Mouse (Mus musculus) stomach, embryonic 15.5 days (tissue): Measurements from ENCODE around the gene Ndufs6. TPM values are rescaled to one million over a fixed set of nuclear protein-coding genes. Genes with fewer than 3 reads are reported as not detected.

ENCODE experiments used
- ATAC-seq: fragments of 200-750 bp; cut with Nextera tagmentation; 2 replicates; pipeline ENCODE4 v1.8.0; 2017; ENCODE audit warnings: low read depth, moderate number of reproducible peaks, moderate TSS enrichment; ENCODE audit not compliant: insufficient read depth, low FRiP score
- H3K27ac ChIP-seq: fragments of 300-500 bp; sonication (generic); 2 replicates; pipeline ENCODE4 v1.5.1; 2015; ENCODE audit warnings: mild to moderate bottlenecking, inconsistent platforms
- H3K27me3 ChIP-seq: fragments of 300-500 bp; sonication (generic); replicated peaks from 2 replicates; pipeline ENCODE4 v1.6.1; 2015; ENCODE audit warnings: inconsistent platforms
- H3K36me3 ChIP-seq: fragments of 300-500 bp; sonication (generic); 2 replicates; pipeline ENCODE4 v1.6.1; 2015; ENCODE audit warnings: inconsistent platforms
- H3K4me1 ChIP-seq: fragments of 300-500 bp; sonication (generic); 2 replicates; pipeline ENCODE4 v1.6.1; 2015; ENCODE audit warnings: inconsistent platforms
- H3K4me2 ChIP-seq: fragments of 300-500 bp; sonication (generic); 2 replicates; pipeline ENCODE4 v1.6.1; 2015; ENCODE audit warnings: mild to moderate bottlenecking, inconsistent platforms
- H3K4me3 ChIP-seq: fragments of 300-500 bp; sonication (generic); replicated peaks from 2 replicates; pipeline ENCODE4 v1.5.1; 2015; ENCODE audit warnings: inconsistent platforms
- H3K9ac ChIP-seq: fragments of 300-500 bp; sonication (generic); 2 replicates; pipeline ENCODE4 v1.6.1; 2015; ENCODE audit warnings: inconsistent platforms
- H3K9me3 ChIP-seq: fragments of 300-500 bp; sonication (generic); 2 replicates; pipeline ENCODE4 v1.6.1; 2016; ENCODE audit warnings: inconsistent platforms
- WGBS: fragments of 180-500 bp; shearing (Covaris S2); methylation state at CpG from one replicate; pipeline ENCODE4 v1.1.7; 2015; 5-methylcytosine and 5-hydroxymethylcytosine counted together
- polyA plus RNA-seq: library from polyadenylated mRNA; unstranded; fragments of >200 nt; fragmentation: Nextera tagmentation; extraction: Ambion mirVana; gene quantifications from 2 replicates; pipeline ENCODE4 v1.2.1, GENCODE M21; 2015

The Ndufs6 gene
- polyA plus RNA-seq, 1 experiment from 2014 or later = 412 TPM

GRCm38 (mm10) chr13:73271336-73272242 is 56.8 kb downstream of the Ndufs6 start:
- H3K4me3 ChIP-seq = peak overlapping the region; percentile 26
- peak overlapping the region; percentile 48 for H3K4me2 ChIP-seq
- no peak for ATAC-seq
- 1% methylated on average over 53 of the region's 53 CpGs for WGBS
- no peak overlapping the region for H3K27ac ChIP-seq
- H3K27me3 ChIP-seq = peaks cover 91% of the 10 kb centered on the region
- H3K9me3 ChIP-seq = no peaks in the 10 kb centered on the region
- H3K4me1 ChIP-seq = peaks cover 10% of the 10 kb centered on the region; the same call in 1 of the 2 replicates
- H3K9ac ChIP-seq = no peak overlapping the region
- no peaks in the 10 kb centered on the region for H3K36me3 ChIP-seq

- Histone ChIP-seq H3K36me3 (no peaks in the 10 kb centered on the region), H3K9ac (no peak overlapping the region), H3K27me3 (peaks cover 93% of the 10 kb centered on the region), H3K4me2 (peak overlapping the region; percentile 48), H3K27ac (no peak overlapping the region), H3K4me1 (peaks cover 12% of the 10 kb centered on the region; the same call in 1 of the 2 replicates), H3K4me3 (0 out of 2 replicates have a peak overlapping the region, but pooled peaks have one; percentile 3), H3K9me3 (no peaks in the 10 kb centered on the region)
- WGBS = 8% methylated on average over 22 of the region's 22 CpGs
- ATAC-seq = no peak
These were observed 57.8 kb downstream of the Ndufs6 start for GRCm38 (mm10) chr13:73270451-73271081.

- 11% methylated on average over 3 of the region's 3 CpGs for WGBS
- H3K27me3 ChIP-seq = peaks cover 98% of the 10 kb centered on the region
- H3K9me3 ChIP-seq = no peaks in the 10 kb centered on the region
- no peak for ATAC-seq
- H3K4me1 ChIP-seq = peaks cover 17% of the 10 kb centered on the region; the same call in 1 of the 2 replicates
- no peak overlapping the region for H3K27ac ChIP-seq
- H3K9ac ChIP-seq = no peak overlapping the region
- no peak overlapping the region for H3K4me2 ChIP-seq
- no peak overlapping the region for H3K4me3 ChIP-seq
- H3K36me3 ChIP-seq = no peaks in the 10 kb centered on the region
These were observed 58.5 kb downstream of the Ndufs6 start for GRCm38 (mm10) chr13:73269891-73270290.

Other genes starting within 250 kb of the Ndufs6 start
- gene Irx4, start 68.1 kb downstream of the Ndufs6 start, polyA plus RNA-seq = 0.12 and 0.19 TPM in 2 replicates
- gene Mrpl36, start within 50 bp of the Ndufs6 start, polyA plus RNA-seq = 137 TPM in 2 replicates
- 26.8 and 33.6 TPM in 2 replicates for gene Lpcat1, start 138.7 kb upstream of the Ndufs6 start, polyA plus RNA-seq
- 0.08 and 0.12 TPM in 2 replicates for gene Slc6a3, start 208.2 kb upstream of the Ndufs6 start, polyA plus RNA-seq